In the genomic region with DNA sequence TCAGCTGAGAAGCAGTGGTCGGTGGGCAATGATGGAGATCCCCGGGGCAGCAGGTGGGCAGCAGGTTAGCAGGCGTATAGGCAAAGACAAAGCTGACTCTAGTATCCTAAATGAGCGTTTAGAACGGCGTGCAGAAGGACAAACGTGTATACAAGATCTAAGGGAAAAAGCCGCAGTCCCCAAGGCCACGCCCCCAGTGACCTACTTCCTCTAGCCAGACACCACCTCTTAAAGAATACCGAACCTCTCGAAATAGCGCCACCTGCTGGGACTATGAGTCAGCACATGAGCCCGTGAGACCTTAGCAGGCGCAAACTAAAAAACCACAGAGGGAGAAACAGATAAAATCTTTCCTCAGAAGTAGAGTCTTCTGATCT, we compare ENCODE assay signal across 8 mouse cellular contexts. TPM values are rescaled to one million over a fixed set of nuclear protein-coding genes. Genes with fewer than 3 reads are reported as not detected.
DNase-seq lines count a peak whose midpoint lies in the region; ATAC-seq lines count a peak whose summit lies in the region.

No protein-coding gene starts in this region.

- 1% methylated on average over 14 of the region's 14 CpGs for WGBS in hindbrain, embryonic 11.5 days

- H3K9ac ChIP-seq in hindbrain, embryonic 11.5 days (ENCODE audit: low read depth, low read length): peak overlapping the region; percentile 21; the same call in 1 of the 2 replicates

- no peak overlapping the region for H3K27ac ChIP-seq in hindbrain, embryonic 11.5 days (ENCODE audit: low read depth, low read length)

- peak; percentile 79 for ATAC-seq in frontal cortex, adult (ENCODE audit: low TSS enrichment)
- ATAC-seq in hindbrain, embryonic 11.5 days (ENCODE audit: low FRiP score): peak; percentile 81

- DNase-seq in MEL-GATA-1-ER (ENCODE audit: extremely low read depth, low read depth): peak; percentile 54
- DNase-seq in cerebellum, adult 8-10 months: peak; percentile 92
- peak; percentile 97 for DNase-seq in hindbrain, embryonic 11.5 days (ENCODE audit: low spot score)
- peak; percentile 85 to 91 for DNase-seq in layer of hippocampus, postnatal 10 days (ENCODE audit: low spot score in 2 of 2)
- DNase-seq in lung, postnatal 10 days: peak; percentile 95
- DNase-seq in ovary, postnatal 36 days (ENCODE audit: low spot score): peak; percentile 82
- DNase-seq in thymus, postnatal 25 days: peak; percentile 92

- H3K9me3 ChIP-seq in hindbrain, embryonic 11.5 days (ENCODE audit: control insufficient read depth, low read length): no peaks in the 10 kb centered on the region

- peak overlapping the region; percentile 65 for H3K4me2 ChIP-seq in hindbrain, embryonic 11.5 days (replicated peaks; ENCODE audit: low read depth, low read length)

- H3K36me3 ChIP-seq in hindbrain, embryonic 11.5 days (ENCODE audit: control insufficient read depth, insufficient read depth, low read length): no peaks in the 10 kb centered on the region

- peak overlapping the region; percentile 50 for H3K4me3 ChIP-seq in hindbrain, embryonic 11.5 days (ENCODE audit: low read depth, low read length)

- H3K4me1 ChIP-seq in hindbrain, embryonic 11.5 days (replicated peaks; ENCODE audit: control insufficient read depth, insufficient read depth, low read length): no peaks in the 10 kb centered on the region; the same call in 1 of the 2 replicates

- no peaks in the 10 kb centered on the region for H3K27me3 ChIP-seq in hindbrain, embryonic 11.5 days (ENCODE audit: control insufficient read depth, insufficient read depth, low read length)

RNA-seq across cellular contexts. Expression of gene Cfap46, which starts 0.9 kb away (rescaled TPM):
- polyA plus RNA-seq in hindbrain, embryonic 11.5 days (2014; fragmentation: Nextera tagmentation; extraction: Ambion mirVana): 1.0 TPM in 2 replicates
- 1 to 10 TPM; 3.4 to 3.9 TPM for total RNA-seq in layer of hippocampus, postnatal 10 days (2021)
